Mouse (Mus musculus) Patski (cell line): Measurements from ENCODE around the gene Tiam1. TPM values are rescaled to one million over a fixed set of nuclear protein-coding genes. Genes with fewer than 3 reads are reported as not detected.

ENCODE experiments used
- ATAC-seq: fragments of 100-300 bp; one replicate; pipeline ENCODE4 v1.8.0; 2021
- CTCF ChIA-PET: fragments of 350-600 bp; sonication (Branson Sonifier 250); formaldehyde crosslinking; loops from one replicate; lab custom pipeline; 2022; ENCODE audit warnings: inconsistent platforms; lab: Charles Lee
- POLR2A ChIA-PET: fragments of 350-600 bp; sonication (Branson Sonifier 250); formaldehyde crosslinking; loops from one replicate; lab custom pipeline; 2022; ENCODE audit warnings: antibody characterized with exemption, inconsistent platforms; lab: Charles Lee
- DNase-seq: peaks from one replicate; pipeline ENCODE4 v3.0.0-alpha.2; 2011; ENCODE audit warnings: low read depth, low spot score
- H3K27me3 ChIP-seq: fragments of 371-371 bp; one replicate; pipeline ENCODE4 v1.5.1; 2021
- CTCF ChIP-seq: fragments of 100-300 bp; IDR thresholded peaks from one replicate; pipeline ENCODE4 v1.5.1; 2021
- in situ Hi-C: fragments of 300-500 bp; cut with MboI; formaldehyde crosslinking; loops from 3 replicates; pipeline ENCODE4 v1.11.1; 2018; ENCODE audit warnings: low pct_unique_long_range_greater_than_20kb, mixed read lengths
- polyA plus RNA-seq: library from polyadenylated mRNA; unstranded; gene quantifications from one replicate; pipeline ENCODE4 v1.2.3, GENCODE M21; 2021

The Tiam1 gene
- polyA plus RNA-seq, 1 experiment from 2014 or later, result 10.8 TPM

- ATAC-seq (no peak), DNase-seq (no peak)
- POLR2A ChIA-PET, result no interaction called here
- no peaks in the 10 kb centered on the region for H3K27me3 ChIP-seq
- in situ Hi-C loops, result loop anchor here (5.0 kb wide), 1 partner anchor 59 kb away; no protein-coding TSS in a partner anchor
- no peak for TF ChIP-seq CTCF
- CTCF ChIA-PET, result no interaction called here
Measured at GRCm38 (mm10) chr16:89831172-89831571, 312.4 kb downstream of the Tiam1 start.

GRCm38 (mm10) chr16:89830221-89830648 lies 313.3 kb downstream of the Tiam1 start:
- no peak for DNase-seq
- in situ Hi-C loops, result loop anchor here (5.0 kb wide), 1 partner anchor 58 kb away; no protein-coding TSS in a partner anchor
- no peak for ATAC-seq
- H3K27me3 ChIP-seq, result no peaks in the 10 kb centered on the region
- ChIA-PET POLR2A (no interaction called here), CTCF (no interaction called here)
- TF ChIP-seq CTCF, result no peak

- ChIA-PET CTCF (no interaction called here), POLR2A (no interaction called here)
- no peak for TF ChIP-seq CTCF
- in situ Hi-C loops, result no loop called here
- DNase-seq, result no peak
- no peak for ATAC-seq
- H3K27me3 ChIP-seq, result no peaks in the 10 kb centered on the region
Measured at GRCm38 (mm10) chr16:89827496-89828125, 316.0 kb downstream of the Tiam1 start.

GRCm38 (mm10) chr16:89825875-89826274 lies 317.7 kb downstream of the Tiam1 start:
- TF ChIP-seq CTCF, result no peak
- in situ Hi-C loops, result no loop called here
- POLR2A ChIA-PET, result no interaction called here
- no peaks in the 10 kb centered on the region for H3K27me3 ChIP-seq
- DNase-seq (no peak), ATAC-seq (no peak)
- CTCF ChIA-PET, result no interaction called here

- no peak for TF ChIP-seq CTCF
- POLR2A ChIA-PET, result no interaction called here
- in situ Hi-C loops, result no loop called here
- CTCF ChIA-PET, result no interaction called here
- no peaks in the 10 kb centered on the region for H3K27me3 ChIP-seq
- no peak for ATAC-seq
- no peak for DNase-seq
Measured at GRCm38 (mm10) chr16:89822882-89823281, 320.7 kb downstream of the Tiam1 start.

GRCm38 (mm10) chr16:89818661-89819060 lies 324.9 kb downstream of the Tiam1 start:
- TF ChIP-seq CTCF, result no peak
- CTCF ChIA-PET, result interaction anchor here (1.4 kb wide), 2 partner anchors 44 to 349 kb away, joined by 3 to 4 read pairs; no protein-coding TSS in a partner anchor
- POLR2A ChIA-PET, result no interaction called here
- DNase-seq, result no peak
- in situ Hi-C loops, result no loop called here
- ATAC-seq, result no peak
- H3K27me3 ChIP-seq, result no peaks in the 10 kb centered on the region

- CTCF ChIA-PET, result interaction anchor here (0.7 to 1.4 kb wide), 4 partner anchors 19 to 350 kb away, joined by 3 to 4 read pairs (median 3); no protein-coding TSS in a partner anchor
- TF ChIP-seq CTCF, result no peak
- ATAC-seq, result no peak
- DNase-seq, result no peak
- POLR2A ChIA-PET, result no interaction called here
- in situ Hi-C loops, result no loop called here
- no peaks in the 10 kb centered on the region for H3K27me3 ChIP-seq
Measured at GRCm38 (mm10) chr16:89817861-89818630, 325.5 kb downstream of the Tiam1 start.

- ATAC-seq (no peak), DNase-seq (no peak)
- TF ChIP-seq CTCF, result no peak
- ChIA-PET POLR2A (no interaction called here), CTCF (interaction anchor here (0.7 to 1.4 kb wide), 2 partner anchors 18 to 38 kb away, joined by 3 read pairs; no protein-coding TSS in a partner anchor)
- in situ Hi-C loops, result no loop called here
- H3K27me3 ChIP-seq, result no peaks in the 10 kb centered on the region
Measured at GRCm38 (mm10) chr16:89817301-89817700, 326.3 kb downstream of the Tiam1 start.

GRCm38 (mm10) chr16:89816506-89817172 lies 326.9 kb downstream of the Tiam1 start:
- in situ Hi-C loops, result no loop called here
- no peak for DNase-seq
- TF ChIP-seq CTCF, result no peak
- ChIA-PET CTCF (interaction anchor here (1.1 to 1.4 kb wide), 2 partner anchors 15 to 18 kb away, joined by 3 read pairs; no protein-coding TSS in a partner anchor), POLR2A (no interaction called here)
- H3K27me3 ChIP-seq, result no peaks in the 10 kb centered on the region
- no peak for ATAC-seq

GRCm38 (mm10) chr16:89813536-89813935 lies 330.0 kb downstream of the Tiam1 start:
- DNase-seq (no peak), ATAC-seq (no peak)
- POLR2A ChIA-PET, result no interaction called here
- TF ChIP-seq CTCF, result no peak
- in situ Hi-C loops, result no loop called here
- CTCF ChIA-PET, result no interaction called here
- no peaks in the 10 kb centered on the region for H3K27me3 ChIP-seq
